Mouse (Mus musculus) CH12.LX (cell line): ENCODE measurements around the gene Pde9a.

ENCODE experiments used
- CTCF ChIP-seq, 2 experiments: IDR thresholded peaks in 1 of 2; conservative IDR thresholded peaks in 1 of 2; 2 replicates each; pipeline ENCODE4 v1.5.1; 2011 to 2012; ENCODE audit warnings: low read depth in 2 of 2, low read length in 2 of 2, improper control_type of control experiment in 1 of 2, inconsistent platforms in 1 of 2, mild to moderate bottlenecking in 1 of 2, moderate library complexity in 1 of 2
- USF1 ChIP-seq: IDR thresholded peaks from 2 replicates; pipeline ENCODE4 v1.6.1; 2014; ENCODE audit warnings: low read depth, mild to moderate bottlenecking, inconsistent platforms, low read length, improper control_type of control experiment

DNA sequence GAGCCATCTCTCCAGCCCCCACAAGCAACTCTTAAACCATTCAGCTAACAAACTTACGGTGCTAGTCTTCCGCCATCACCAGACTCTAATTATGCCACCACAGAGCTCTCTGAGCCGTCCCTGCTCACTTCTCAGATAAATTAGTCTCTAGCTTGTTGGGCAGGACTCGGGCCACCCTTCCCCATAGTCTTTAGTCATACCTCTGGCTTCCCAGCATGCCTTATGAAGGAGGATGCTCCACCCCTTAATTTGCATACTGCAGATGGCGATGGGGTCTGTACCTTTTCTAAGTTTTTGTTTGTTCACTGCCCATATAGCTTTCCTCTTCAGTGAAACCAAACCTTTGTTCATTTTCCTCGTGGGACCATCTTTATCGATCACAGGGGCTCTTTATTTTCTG lies 92.6 kb downstream of the Pde9a start:
- TF ChIP-seq USF1 (no peak), CTCF (conservative IDR thresholded peaks at IDR 0.05 in 1 of 2, IDR thresholded peaks at IDR 0.05 in 1 of 2; ENCODE audit: low read depth in 2 of 2, low read length in 2 of 2) (no peak)
